In the genomic region with DNA sequence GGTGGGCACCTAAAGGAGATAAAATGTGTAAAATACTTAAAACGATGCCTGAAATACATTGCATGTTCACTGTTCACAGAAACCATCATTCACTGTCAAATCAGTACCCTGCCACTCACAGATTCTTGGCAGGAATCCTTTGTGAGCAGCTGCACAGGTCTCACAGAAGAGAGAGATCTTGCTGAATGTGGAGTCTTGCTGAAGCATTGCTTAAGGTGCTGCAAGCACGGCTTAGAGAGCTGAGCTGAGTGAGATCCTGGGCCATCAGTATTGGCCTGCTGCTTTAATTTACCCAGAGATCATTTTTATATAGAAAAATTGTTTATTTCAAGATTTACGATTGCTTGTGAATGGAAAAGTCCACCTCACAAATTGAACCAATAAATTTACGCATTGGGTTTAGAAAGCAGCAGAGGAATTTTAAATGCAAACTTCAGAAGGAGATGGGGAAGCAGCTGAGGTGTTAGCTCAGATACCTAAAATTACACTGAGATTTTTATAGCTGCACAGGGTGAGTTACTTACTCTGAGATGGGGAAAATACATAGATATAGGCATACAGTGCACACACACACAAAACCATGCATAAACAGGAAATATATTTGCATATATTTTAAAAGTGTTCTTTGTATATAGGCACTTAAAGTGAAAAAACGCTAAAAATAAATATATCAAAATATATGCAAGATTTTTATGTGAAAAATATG, we compare ENCODE assay signal across 25 mouse cellular contexts. TPM values are rescaled to one million over a fixed set of nuclear protein-coding genes. Genes with fewer than 3 reads are reported as not detected.
DNase-seq lines count a peak whose midpoint lies in the region; ATAC-seq lines count a peak whose summit lies in the region.
"Had no signal": no experiment of that assay in that cellular context is flagged by ENCODE, and none has a peak within 500 bp of the region (broad histone marks: within the 10 kb centered on the region; RNA-seq: fewer than 3 reads in every experiment).

No protein-coding gene starts in this region.

- intact Hi-C loops in left cerebral cortex, postnatal 14 days (cut with DNase I): no loop called here
- intact Hi-C loops in left cerebral cortex, postnatal 4 days (cut with DNase I): no loop called here

- no peaks in the 10 kb centered on the region for H3K36me3 ChIP-seq in kidney, embryonic 14.5 days (ENCODE audit: control insufficient read depth, insufficient read depth, low read length)
- H3K36me3 ChIP-seq: forebrain, embryonic 10.5 days; heart, embryonic 10.5 days; heart, embryonic 13.5 days; hindbrain, embryonic 13.5 days had no signal

- no peak overlapping the region for H3K4me3 ChIP-seq in kidney, embryonic 14.5 days (ENCODE audit: low read length)
- H3K4me3 ChIP-seq: forebrain, embryonic 10.5 days; heart, adult 2 months; heart, embryonic 10.5 days; heart, embryonic 13.5 days; hindbrain, embryonic 13.5 days had no signal

- no peaks in the 10 kb centered on the region for H3K4me1 ChIP-seq in kidney, embryonic 14.5 days (ENCODE audit: control insufficient read depth, insufficient read depth, low read length)
- H3K4me1 ChIP-seq: forebrain, embryonic 10.5 days; heart, embryonic 10.5 days; hindbrain, embryonic 13.5 days had no signal

- WGBS in kidney, embryonic 14.5 days: 77% methylated on average over 5 of the region's 5 CpGs

- H3K9ac ChIP-seq in kidney, embryonic 14.5 days (ENCODE audit: low read depth, low read length): no peak overlapping the region
- H3K9ac ChIP-seq: heart, embryonic 13.5 days; hindbrain, embryonic 13.5 days had no signal

- ATAC-seq in cerebellum, adult (ENCODE audit: insufficient number of reproducible peaks, low FRiP score, low TSS enrichment): no peak
- peak; percentile 87 for ATAC-seq in frontal cortex, adult (ENCODE audit: low TSS enrichment)
- ATAC-seq in kidney, embryonic 14.5 days (ENCODE audit: low FRiP score, low TSS enrichment): no peak
- ATAC-seq: activated CD4-positive, CD25-positive, alpha-beta regulatory T cell, adult 4 months; forebrain, embryonic 16.5 days; hindbrain, embryonic 16.5 days; inflammation-experienced regulatory T-cells, adult 6 months; intestine, embryonic 16.5 days had no signal

- H3K27me3 ChIP-seq in kidney, embryonic 14.5 days (ENCODE audit: control insufficient read depth, insufficient read depth, low read length): no peaks in the 10 kb centered on the region
- H3K27me3 ChIP-seq: heart, embryonic 13.5 days; hindbrain, embryonic 13.5 days had no signal

- no peak overlapping the region for H3K27ac ChIP-seq in kidney, embryonic 14.5 days (ENCODE audit: low read depth, low read length)
- H3K27ac ChIP-seq: forebrain, embryonic 10.5 days; heart, adult 2 months; heart, embryonic 10.5 days; heart, embryonic 13.5 days; hindbrain, embryonic 13.5 days had no signal

- no peak overlapping the region for H3K4me2 ChIP-seq in kidney, embryonic 14.5 days (replicated peaks; ENCODE audit: low read depth, low read length)
- H3K4me2 ChIP-seq: heart, embryonic 13.5 days; hindbrain, embryonic 13.5 days had no signal

- H3K9me3 ChIP-seq in kidney, embryonic 14.5 days (ENCODE audit: control insufficient read depth, low read length): no peaks in the 10 kb centered on the region
- H3K9me3 ChIP-seq: forebrain, embryonic 10.5 days; heart, embryonic 10.5 days; heart, embryonic 13.5 days; hindbrain, embryonic 13.5 days had no signal

- peak; percentile 15 to 20 for DNase-seq in cerebellum, postnatal 10 days
- no peak for DNase-seq in frontal cortex, postnatal 14 days (ENCODE audit: low spot score in 2 of 2)
- DNase-seq in left cerebral cortex, postnatal 14 days (ENCODE audit: low spot score in 2 of 2): peak; percentile 7 to 10
- DNase-seq in left cerebral cortex, postnatal 4 days: no peak
- DNase-seq in telencephalon, adult 2 months (ENCODE audit: low read depth, low spot score): peak; percentile 32
- DNase-seq: adrenal gland, adult 8-10 months; adrenal gland, postnatal 25 days; cerebellum, adult 11-12 months; cerebellum, adult 8-10 months; gastrocnemius, postnatal 10 days; gastrocnemius, postnatal 36 days; heart, adult 2 months; heart, postnatal 14 days had no signal

RNA-seq across cellular contexts. Expression of a gene that starts 23.8 kb away (rescaled TPM):
- 100 to 1,000 TPM; 311 to 321 TPM for total RNA-seq in left cerebral cortex, postnatal 14 days (2021)
- total RNA-seq in left cerebral cortex, postnatal 4 days (2021): 100 to 1,000 TPM; 205 to 209 TPM
- 8.8 and 10.0 TPM in 2 replicates for polyA plus RNA-seq in kidney, embryonic 14.5 days (2014; fragmentation: Nextera tagmentation; extraction: Ambion mirVana)

Comparison
In these comparisons a context has a peak if more than half of its experiments do, and no peak if none do; other contexts are left out.
1. DNase-seq: peak in cerebellum, postnatal 10 days (2 of 2), left cerebral cortex, postnatal 14 days (2 of 2) and telencephalon, adult 2 months (single experiment); none in frontal cortex, postnatal 14 days (0 of 2) and left cerebral cortex, postnatal 4 days (single experiment).